Mouse (Mus musculus) sigmoid colon, adult 10 weeks (tissue): Measurements from ENCODE around the gene Hoxd3. TPM values are rescaled to one million over a fixed set of nuclear protein-coding genes. Genes with fewer than 3 reads are reported as not detected.

ENCODE experiments used
- polyA plus RNA-seq: library from polyadenylated mRNA; stranded (reverse); fragments of 350-450 nt; fragmentation: Illumina TruSeq; extraction: RNeasy Lipid Tissue Mini Kit (QIAGEN cat#74804); gene quantifications from one replicate; pipeline ENCODE4 v1.2.3, GENCODE M21; 2014; ENCODE audit warnings: low read depth, low replicate concordance

Gene Hoxd3
- 0.47 TPM for polyA plus RNA-seq

GRCm38 (mm10) chr2:74711721-74712621 lies at the start of gene Hoxd3, which contains the start of gene Hoxd4:
Hoxd3 (plus strand) TSS chr2:74711927.
Hoxd4 (plus strand) TSS chr2:74711929.

GRCm38 (mm10) chr2:74667842-74668357 lies 43.8 kb upstream of the Hoxd3 start, which contains the start of gene Hoxd13:
Hoxd13 (plus strand) TSS chr2:74668310.

GRCm38 (mm10) chr2:74674881-74675665 lies 36.7 kb upstream of the Hoxd3 start, which contains the start of gene Hoxd12:
Hoxd12 (plus strand) TSS chr2:74675013.

GRCm38 (mm10) chr2:74678891-74679595 lies 32.7 kb upstream of the Hoxd3 start, which contains the start of gene Hoxd11:
Hoxd11 (plus strand) TSS chr2:74679557.

GRCm38 (mm10) chr2:74691022-74691951 lies 20.4 kb upstream of the Hoxd3 start, which contains the start of gene Hoxd10:
Hoxd10 (plus strand) TSS chr2:74691924.

GRCm38 (mm10) chr2:74697567-74698121 lies 14.1 kb upstream of the Hoxd3 start, which contains the start of gene Hoxd9:
Hoxd9 (plus strand) TSS chr2:74697727.

GRCm38 (mm10) chr2:74704393-74704998 lies 7.2 kb upstream of the Hoxd3 start, which contains the start of gene Hoxd8:
Hoxd8 (plus strand) TSS chr2:74704615.

GRCm38 (mm10) chr2:74726551-74726950 lies 14.8 kb downstream of the Hoxd3 start, which contains the start of gene Gm28230:
Gm28230 (plus strand) TSS chr2:74726728.

GRCm38 (mm10) chr2:74762522-74763244 lies 51.0 kb downstream of the Hoxd3 start, which contains the start of gene Hoxd1:
Hoxd1 (plus strand) TSS chr2:74762980.

Other genes starting within 250 kb of the Hoxd3 start
- gene Lnpk, start 132.5 kb upstream of the Hoxd3 start, polyA plus RNA-seq = 60.0 TPM
- 3.8 TPM for gene Evx2, start 52.4 kb upstream of the Hoxd3 start, polyA plus RNA-seq
- gene Hoxd13, start 43.6 kb upstream of the Hoxd3 start, polyA plus RNA-seq = 126 TPM
- 1.4 TPM for gene Hoxd12, start 36.9 kb upstream of the Hoxd3 start, polyA plus RNA-seq
- 12.7 TPM for gene Hoxd11, start 32.4 kb upstream of the Hoxd3 start, polyA plus RNA-seq
- 12.6 TPM for gene Hoxd10, start 20.0 kb upstream of the Hoxd3 start, polyA plus RNA-seq
- gene Hoxd9, start 14.2 kb upstream of the Hoxd3 start, polyA plus RNA-seq = 1.6 TPM
- gene Hoxd8, start 7.3 kb upstream of the Hoxd3 start, polyA plus RNA-seq = 3.9 TPM
- 0.88 TPM for gene Hoxd4, start within 50 bp of the Hoxd3 start, polyA plus RNA-seq
- gene Gm28230, start 14.8 kb downstream of the Hoxd3 start, polyA plus RNA-seq = 0.25 TPM
- not detected for gene Hoxd1, start 51.1 kb downstream of the Hoxd3 start, polyA plus RNA-seq
- 210 TPM for gene Mtx2, start 113.9 kb downstream of the Hoxd3 start, polyA plus RNA-seq